Mouse (Mus musculus) embryonic facial prominence, embryonic 14.5 days (tissue): Measurements from ENCODE around the gene Xpnpep2. TPM values are rescaled to one million over a fixed set of nuclear protein-coding genes. Genes with fewer than 3 reads are reported as not detected.

Source experiments
- ATAC-seq: fragments of 200-750 bp; cut with Nextera tagmentation; 2 replicates; pipeline ENCODE4 v1.8.0; 2017; ENCODE audit warnings: low read depth, moderate number of reproducible peaks, moderate TSS enrichment
- DNase-seq: peaks from one replicate; pipeline ENCODE4 v3.0.0-alpha.2; 2015; ENCODE audit warnings: low spot score
- H3K27ac ChIP-seq: fragments of 300-500 bp; sonication (generic); replicated peaks from 2 replicates; pipeline ENCODE4 v1.5.1; 2014; ENCODE audit warnings: low read depth, mild to moderate bottlenecking, low read length, moderate library complexity
- H3K27me3 ChIP-seq: fragments of 300-500 bp; sonication (generic); replicated peaks from 2 replicates; pipeline ENCODE4 v1.6.1; 2014; ENCODE audit warnings: low read length; ENCODE audit not compliant: control insufficient read depth, insufficient read depth
- H3K36me3 ChIP-seq: fragments of 300-500 bp; sonication (generic); 2 replicates; pipeline ENCODE4 v1.6.1; 2014; ENCODE audit warnings: low read length, mixed read lengths; ENCODE audit not compliant: control insufficient read depth, insufficient read depth
- H3K4me1 ChIP-seq: fragments of 300-500 bp; sonication (generic); 2 replicates; pipeline ENCODE4 v1.6.1; 2014; ENCODE audit warnings: antibody characterized with exemption, low read length; ENCODE audit not compliant: control insufficient read depth, insufficient read depth
- H3K4me2 ChIP-seq: fragments of 300-500 bp; sonication (generic); 2 replicates; pipeline ENCODE4 v1.6.1; 2014; ENCODE audit warnings: low read depth, mild to moderate bottlenecking, low read length, moderate library complexity, mixed read lengths
- H3K4me3 ChIP-seq: fragments of 300-500 bp; sonication (generic); 2 replicates; pipeline ENCODE4 v1.5.1; 2014; ENCODE audit warnings: low read depth, mild to moderate bottlenecking, low read length
- H3K9ac ChIP-seq: fragments of 300-500 bp; sonication (generic); 2 replicates; pipeline ENCODE4 v1.6.1; 2014; ENCODE audit warnings: low read depth, mild to moderate bottlenecking, low read length, moderate library complexity, mixed read lengths
- H3K9me3 ChIP-seq: fragments of 300-500 bp; sonication (generic); 2 replicates; pipeline ENCODE4 v1.6.1; 2016; ENCODE audit warnings: low read length; ENCODE audit not compliant: control insufficient read depth
- WGBS: fragments of 180-500 bp; shearing (Covaris S2); extraction: QIAGEN DNeasy Blood & Tissue Kit; methylation state at CpG from one replicate; pipeline ENCODE4 v1.1.7; 2014; 5-methylcytosine and 5-hydroxymethylcytosine counted together
- polyA plus RNA-seq: library from polyadenylated mRNA; unstranded; fragments of >200 nt; fragmentation: Nextera tagmentation; extraction: Ambion mirVana; gene quantifications from 2 replicates; pipeline ENCODE4 v1.2.1, GENCODE M21; 2014

Gene Xpnpep2
- polyA plus RNA-seq, 1 experiment from 2014 or later, result 4.6 TPM

DNA sequence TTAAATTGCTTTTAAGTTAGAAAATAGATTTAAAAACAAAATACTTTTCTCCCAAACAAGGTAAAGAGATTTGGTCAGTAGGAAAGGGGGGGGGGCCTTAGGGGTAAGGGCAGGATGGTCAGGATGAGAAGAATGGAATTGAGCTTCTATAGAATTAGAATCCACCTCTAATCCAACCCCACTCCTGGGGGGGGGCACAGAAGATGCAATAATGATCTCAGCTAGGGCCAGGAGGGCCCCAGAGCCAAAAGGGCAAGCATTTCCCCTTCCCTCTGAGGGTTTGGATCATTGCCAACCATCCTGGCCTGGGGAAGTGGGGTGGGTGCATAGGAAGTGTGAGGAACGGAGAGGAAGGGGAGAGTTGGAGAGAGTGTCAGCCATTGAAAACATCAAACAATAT, 61.8 kb downstream of the Xpnpep2 start:
- 0 out of 2 replicates have a peak, but pooled peaks cover 1% of the 10 kb centered on the region for H3K36me3 ChIP-seq
- H3K9me3 ChIP-seq, result no peaks in the 10 kb centered on the region
- ATAC-seq (no peak), DNase-seq (no peak)
- no peak overlapping the region for H3K4me3 ChIP-seq
- no peaks in the 10 kb centered on the region for H3K4me1 ChIP-seq
- 42% methylated on average over 1 of the region's 1 CpGs for WGBS
- no peak overlapping the region for H3K4me2 ChIP-seq
- H3K27me3 ChIP-seq, result no peaks in the 10 kb centered on the region
- no peak overlapping the region for H3K27ac ChIP-seq
- no peak overlapping the region for H3K9ac ChIP-seq

DNA sequence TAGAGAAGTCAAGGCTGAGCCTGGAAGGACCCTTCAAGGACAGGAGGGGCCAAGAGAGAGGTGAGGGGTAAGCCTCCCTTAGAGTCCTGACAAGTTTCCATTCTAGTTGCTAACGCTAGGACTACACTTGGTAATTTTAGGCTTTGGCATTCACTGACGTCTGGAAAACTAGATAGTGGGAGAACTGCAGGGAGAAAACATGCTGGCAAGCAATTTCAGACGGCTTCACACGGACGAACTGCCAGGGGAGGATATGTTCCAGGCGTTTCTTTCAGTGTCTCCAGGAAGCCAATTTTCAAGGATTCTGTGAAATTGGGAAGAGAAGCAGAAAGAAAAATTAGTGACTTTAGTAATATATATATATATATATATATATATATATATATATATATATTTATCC, 73.3 kb downstream of the Xpnpep2 start:
- 72% methylated on average over 6 of the region's 6 CpGs for WGBS
- no peaks in the 10 kb centered on the region for H3K4me1 ChIP-seq
- DNase-seq, result no peak
- no peaks in the 10 kb centered on the region for H3K27me3 ChIP-seq
- ATAC-seq, result no peak
- no peak overlapping the region for H3K9ac ChIP-seq
- no peak overlapping the region for H3K27ac ChIP-seq
- H3K4me2 ChIP-seq, result no peak overlapping the region
- no peak overlapping the region for H3K4me3 ChIP-seq
- 0 out of 2 replicates have a peak, but pooled peaks cover 7% of the 10 kb centered on the region for H3K36me3 ChIP-seq
- H3K9me3 ChIP-seq, result no peaks in the 10 kb centered on the region

DNA sequence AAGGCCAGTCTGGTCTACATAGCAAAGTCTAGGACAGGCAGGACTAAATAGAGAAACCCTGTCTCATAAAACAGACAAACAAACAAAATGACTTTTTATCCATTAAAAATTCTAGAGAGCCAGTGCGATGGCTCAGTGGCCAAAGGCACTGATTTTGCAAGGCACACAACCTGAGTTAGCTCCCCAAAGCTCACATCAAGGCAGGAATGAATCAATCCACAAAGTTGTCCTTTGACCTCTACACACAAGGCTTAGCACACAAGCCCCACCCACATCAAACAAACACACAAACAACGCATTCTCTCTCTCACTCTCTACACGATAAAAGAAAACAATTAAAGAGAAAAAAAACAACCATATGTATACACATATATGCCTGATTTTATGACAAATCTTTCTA, 76.2 kb downstream of the Xpnpep2 start:
- Histone ChIP-seq H3K4me2 (no peak overlapping the region), H3K9me3 (no peaks in the 10 kb centered on the region), H3K4me3 (no peak overlapping the region), H3K36me3 (0 out of 2 replicates have a peak, but pooled peaks cover 5% of the 10 kb centered on the region), H3K9ac (no peak overlapping the region), H3K4me1 (no peaks in the 10 kb centered on the region), H3K27me3 (no peaks in the 10 kb centered on the region), H3K27ac (no peak overlapping the region)
- WGBS, result 74% methylated on average over 3 of the region's 3 CpGs
- DNase-seq, result no peak
- no peak for ATAC-seq

Other genes with a start within 250 kb of the Xpnpep2 start
- gene Smarca1, start 215.8 kb upstream of the Xpnpep2 start, polyA plus RNA-seq, result 30.1 and 33.8 TPM in 2 replicates
- 19.6 and 21.3 TPM in 2 replicates for gene Ocrl, start 196.3 kb upstream of the Xpnpep2 start, polyA plus RNA-seq
- gene Apln, start 73.9 kb upstream of the Xpnpep2 start, polyA plus RNA-seq, result 10.6 and 11.4 TPM in 2 replicates
- gene Sash3, start 37.7 kb downstream of the Xpnpep2 start, polyA plus RNA-seq, result 4.6 and 4.8 TPM in 2 replicates
- 6.6 and 7.1 TPM in 2 replicates for gene Zdhhc9, start 100.2 kb downstream of the Xpnpep2 start, polyA plus RNA-seq
- gene Utp14a, start 148.1 kb downstream of the Xpnpep2 start, polyA plus RNA-seq, result 17.2 and 17.4 TPM in 2 replicates
- 6.7 and 7.0 TPM in 2 replicates for gene Bcorl1, start 232.6 kb downstream of the Xpnpep2 start, polyA plus RNA-seq